Mouse (Mus musculus) stomach, postnatal 0 days (tissue): ENCODE results near the gene Rbms3. TPM values are rescaled to one million over a fixed set of nuclear protein-coding genes. Genes with fewer than 3 reads are reported as not detected.

Experiments
- ATAC-seq: fragments of 200-750 bp; cut with Nextera tagmentation; 2 replicates; pipeline ENCODE4 v1.8.0; 2017; ENCODE audit not compliant: low FRiP score, low TSS enrichment
- DNase-seq: peaks from one replicate; pipeline ENCODE4 v3.0.0-alpha.2; 2016; ENCODE audit warnings: low spot score
- H3K27ac ChIP-seq: fragments of 300-500 bp; sonication (generic); replicated peaks from 2 replicates; pipeline ENCODE4 v1.5.1; 2014; ENCODE audit warnings: mild to moderate bottlenecking, control low read depth
- H3K27me3 ChIP-seq: fragments of 300-500 bp; sonication (generic); 2 replicates; pipeline ENCODE4 v1.6.1; 2014; ENCODE audit warnings: low read length; ENCODE audit not compliant: control insufficient read depth, insufficient read depth
- H3K36me3 ChIP-seq: fragments of 300-500 bp; sonication (generic); 2 replicates; pipeline ENCODE4 v1.6.1; 2014; ENCODE audit warnings: low read length, mixed read lengths; ENCODE audit not compliant: control insufficient read depth, insufficient read depth
- H3K4me1 ChIP-seq: fragments of 300-500 bp; sonication (generic); replicated peaks from 2 replicates; pipeline ENCODE4 v1.6.1; 2014; ENCODE audit warnings: antibody characterized with exemption; ENCODE audit not compliant: control insufficient read depth, insufficient read depth
- H3K4me2 ChIP-seq: fragments of 300-500 bp; sonication (generic); replicated peaks from 2 replicates; pipeline ENCODE4 v1.6.1; 2014; ENCODE audit warnings: low read depth, mild to moderate bottlenecking, control low read depth, moderate library complexity
- H3K4me3 ChIP-seq: fragments of 300-500 bp; sonication (generic); 2 replicates; pipeline ENCODE4 v1.5.1; 2014; ENCODE audit warnings: low read depth, low read length, control low read depth
- H3K9ac ChIP-seq: fragments of 300-500 bp; sonication (generic); 2 replicates; pipeline ENCODE4 v1.6.1; 2014; ENCODE audit warnings: mild to moderate bottlenecking, low read length, control low read depth, mixed read lengths
- H3K9me3 ChIP-seq: fragments of 300-500 bp; sonication (generic); 2 replicates; pipeline ENCODE4 v1.6.1; 2016; ENCODE audit warnings: low read length; ENCODE audit not compliant: control insufficient read depth
- CTCF ChIP-seq: IDR thresholded peaks from 2 replicates; pipeline ENCODE4 v1.5.1; 2016; ENCODE audit warnings: antibody characterized with exemption, low read depth, mild to moderate bottlenecking, moderate library complexity
- EP300 ChIP-seq: optimal IDR thresholded peaks from 2 replicates; pipeline ENCODE3; 2016; ENCODE audit warnings: antibody characterized with exemption
- WGBS: fragments of 180-500 bp; shearing (Covaris S2); extraction: QIAGEN DNeasy Blood & Tissue Kit; methylation state at CpG from one replicate; pipeline ENCODE4 v1.1.7; 2014; 5-methylcytosine and 5-hydroxymethylcytosine counted together
- polyA plus RNA-seq: library from polyadenylated mRNA; unstranded; fragments of >200 nt; fragmentation: Nextera tagmentation; extraction: Ambion mirVana; gene quantifications from 2 replicates; pipeline ENCODE4 v1.2.1, GENCODE M21; 2015

Gene Rbms3
- polyA plus RNA-seq, 1 experiment from 2014 or later, result 20.9 TPM

DNA sequence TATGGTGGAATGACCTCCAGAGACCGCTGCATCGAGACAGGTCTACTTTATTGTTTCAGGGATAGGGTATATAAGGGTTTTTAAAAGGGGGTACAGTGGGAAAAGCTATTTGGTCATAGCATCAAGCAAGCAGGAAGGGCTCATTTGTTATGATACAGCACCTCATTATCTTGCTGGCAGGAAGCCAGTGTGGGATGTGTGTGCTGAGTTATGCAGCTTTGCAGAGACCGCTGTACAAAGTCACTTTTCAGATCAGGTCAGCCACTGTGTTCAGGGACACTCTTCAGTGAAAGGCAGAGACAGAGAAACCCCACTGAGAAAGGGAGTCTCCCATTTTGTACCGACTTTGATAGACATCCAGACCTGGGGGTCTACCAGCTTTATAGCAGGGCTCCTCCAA lies 749.2 kb downstream of the Rbms3 start:
- Histone ChIP-seq H3K36me3 (no peaks in the 10 kb centered on the region), H3K4me3 (no peak overlapping the region), H3K4me2 (no peak overlapping the region), H3K9ac (no peak overlapping the region), H3K27ac (no peak overlapping the region), H3K9me3 (no peaks in the 10 kb centered on the region), H3K27me3 (no peaks in the 10 kb centered on the region), H3K4me1 (no peaks in the 10 kb centered on the region)
- 75% methylated on average over 4 of the region's 4 CpGs for WGBS
- DNase-seq, result peak; percentile 44
- no peak for ATAC-seq
- no peak for TF ChIP-seq EP300
- TF ChIP-seq CTCF, result no peak

- Histone ChIP-seq H3K4me2 (no peak overlapping the region), H3K27me3 (no peaks in the 10 kb centered on the region), H3K9me3 (no peaks in the 10 kb centered on the region), H3K27ac (no peak overlapping the region), H3K4me1 (no peaks in the 10 kb centered on the region), H3K4me3 (no peak overlapping the region), H3K9ac (no peak overlapping the region), H3K36me3 (no peaks in the 10 kb centered on the region)
- ATAC-seq (no peak), DNase-seq (no peak)
- no peak for TF ChIP-seq EP300
- no peak for TF ChIP-seq CTCF
- 78% methylated on average over 10 of the region's 10 CpGs for WGBS
These were observed 749.9 kb downstream of the Rbms3 start for GRCm38 (mm10) chr9:116879600-116880457.

DNA sequence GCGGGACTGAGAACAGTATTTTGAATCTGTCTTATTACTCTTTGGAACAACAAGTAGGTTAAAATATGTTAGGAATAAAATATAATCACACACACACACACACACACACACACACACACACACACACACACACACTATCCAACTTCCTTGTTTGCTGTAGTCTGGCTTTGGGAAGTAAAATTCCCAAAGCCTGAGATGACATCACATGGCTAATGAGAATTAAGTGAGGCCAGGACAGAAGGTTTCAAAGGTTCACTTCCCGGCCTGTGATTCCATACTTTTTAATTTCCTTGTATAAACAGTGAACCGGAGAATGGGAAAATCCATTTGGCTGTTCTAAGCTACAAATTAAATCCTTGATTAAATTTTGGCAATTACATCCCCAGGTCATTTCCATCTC lies 752.9 kb downstream of the Rbms3 start:
- 54% methylated on average over 3 of the region's 3 CpGs for WGBS
- DNase-seq, result no peak

GRCm38 (mm10) chr9:116873976-116874320 lies 755.8 kb downstream of the Rbms3 start:
- no peak for DNase-seq
- H3K9me3 ChIP-seq, result no peaks in the 10 kb centered on the region
- WGBS, result 17% methylated on average over 2 of the region's 2 CpGs
- no peaks in the 10 kb centered on the region for H3K36me3 ChIP-seq
- no peak overlapping the region for H3K9ac ChIP-seq
- peak; percentile 63 for ATAC-seq
- H3K4me1 ChIP-seq, result peaks cover 8% of the 10 kb centered on the region
- H3K4me3 ChIP-seq, result no peak overlapping the region
- TF ChIP-seq CTCF, result no peak
- H3K4me2 ChIP-seq, result no peak overlapping the region
- H3K27me3 ChIP-seq, result no peaks in the 10 kb centered on the region
- no peak overlapping the region for H3K27ac ChIP-seq

More for the DNA sequence above, 752.9 kb downstream of the Rbms3 start:
- TF ChIP-seq EP300 (no peak), CTCF (no peak)
- no peak for ATAC-seq
- Histone ChIP-seq H3K4me1 (peaks cover 8% of the 10 kb centered on the region), H3K4me2 (no peak overlapping the region), H3K4me3 (no peak overlapping the region), H3K27me3 (no peaks in the 10 kb centered on the region), H3K9ac (no peak overlapping the region), H3K36me3 (no peaks in the 10 kb centered on the region), H3K27ac (no peak overlapping the region), H3K9me3 (no peaks in the 10 kb centered on the region)

DNA sequence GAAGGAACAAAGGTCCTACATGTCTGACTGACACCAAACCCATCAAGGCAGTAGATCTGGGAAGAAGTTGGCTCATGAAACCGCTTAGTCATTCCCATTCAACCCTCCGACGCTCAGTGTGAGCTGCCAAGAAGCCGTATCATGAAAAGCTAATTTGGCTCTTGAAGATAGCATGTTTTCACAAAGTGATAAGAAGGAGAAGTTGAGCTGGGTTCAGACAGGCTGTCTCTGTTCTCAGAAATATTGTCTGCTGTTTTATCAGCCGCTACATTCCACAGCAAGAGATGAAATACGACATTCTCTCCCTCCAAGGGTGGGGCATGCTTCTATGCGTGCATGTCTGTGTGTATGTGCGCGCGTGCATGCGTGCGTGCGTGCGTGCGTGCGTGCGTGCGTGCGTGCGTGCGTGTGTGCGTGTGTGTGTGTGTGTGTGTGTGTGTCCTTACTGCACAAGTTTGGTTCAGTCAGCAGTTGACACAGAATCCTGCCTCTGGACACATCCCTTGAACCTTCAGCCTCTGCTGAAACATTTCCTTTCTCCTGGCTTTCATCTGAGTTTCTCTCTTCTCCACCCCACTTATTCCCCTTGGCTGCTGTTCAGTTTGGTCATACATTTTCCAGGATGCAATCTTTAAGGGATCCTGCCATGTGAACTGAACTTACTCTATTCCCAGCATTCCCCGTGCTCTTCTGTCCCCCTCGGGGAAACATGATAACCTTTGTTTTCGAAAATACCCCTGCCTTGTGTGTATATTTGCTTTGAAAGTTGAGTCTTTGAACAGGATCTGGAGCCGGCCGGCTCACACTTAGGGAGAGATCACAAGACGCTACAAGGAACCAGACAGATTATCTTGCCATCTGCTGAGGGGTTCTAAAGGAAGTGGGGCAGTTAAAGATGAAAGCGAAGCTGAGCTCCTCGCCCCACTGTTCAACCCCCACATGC lies 756.4 kb downstream of the Rbms3 start:
- Histone ChIP-seq H3K9me3 (no peaks in the 10 kb centered on the region), H3K27me3 (no peaks in the 10 kb centered on the region), H3K4me1 (peaks cover 8% of the 10 kb centered on the region), H3K4me2 (peak overlapping the region; percentile 12), H3K36me3 (no peaks in the 10 kb centered on the region), H3K27ac (no peak overlapping the region), H3K9ac (no peak overlapping the region), H3K4me3 (no peak overlapping the region)
- peak; percentile 81 for ATAC-seq
- DNase-seq, result peak; percentile 46
- TF ChIP-seq EP300 (no peak), CTCF (no peak)
- WGBS, result 29% methylated on average over 30 of the region's 30 CpGs

DNA sequence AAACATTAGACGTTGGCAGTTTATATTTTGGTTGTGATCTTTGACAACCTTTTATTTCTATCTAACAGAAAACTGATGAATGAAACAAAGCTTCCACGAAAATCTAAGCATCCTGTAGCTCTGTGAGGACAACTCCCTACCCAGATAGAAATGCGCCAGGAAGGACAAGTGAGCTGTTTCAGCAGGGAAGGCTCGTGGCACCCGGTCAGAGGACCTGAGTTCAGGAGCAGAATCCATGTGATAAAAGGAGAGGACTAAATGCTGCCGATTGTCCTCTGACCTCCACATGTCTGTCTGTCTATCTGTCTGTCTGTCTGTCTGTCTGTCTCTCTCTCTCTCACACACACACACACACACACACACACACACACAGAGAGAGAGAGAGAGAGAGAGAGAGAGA lies 757.4 kb downstream of the Rbms3 start:
- Histone ChIP-seq H3K4me1 (peaks cover 8% of the 10 kb centered on the region), H3K9me3 (no peaks in the 10 kb centered on the region), H3K27ac (no peak overlapping the region), H3K36me3 (no peaks in the 10 kb centered on the region), H3K9ac (no peak overlapping the region), H3K27me3 (no peaks in the 10 kb centered on the region), H3K4me2 (no peak overlapping the region), H3K4me3 (no peak overlapping the region)
- TF ChIP-seq CTCF (no peak), EP300 (no peak)
- no peak for DNase-seq
- 72% methylated on average over 6 of the region's 6 CpGs for WGBS
- ATAC-seq, result no peak
